8 mouse cellular contexts compared by ENCODE assay signal in genomic region chr1:33903587-33903986, GRCm38 (mm10). TPM values are rescaled to one million over a fixed set of nuclear protein-coding genes. Genes with fewer than 3 reads are reported as not detected.
DNase-seq lines count a peak whose midpoint lies in the region; TF ChIP-seq lines count a peak whose summit lies in the region.

No protein-coding gene starts in this region.

- intact Hi-C loops in gastrocnemius, postnatal 14 days (cut with DNase I; ENCODE audit: low total_unique reads): no loop called here
- intact Hi-C loops in gastrocnemius, postnatal 36 days (cut with DNase I): no loop called here

- no peak for TF ChIP-seq CTCF in C2C12 (IDR thresholded peaks at IDR 0.05; ENCODE audit: control insufficient read depth, insufficient read depth, insufficient read length)

- H3K9me3 ChIP-seq in embryonic facial prominence, embryonic 10.5 days: no peaks in the 10 kb centered on the region

- WGBS in embryonic facial prominence, embryonic 10.5 days: 28% methylated on average over 9 of the region's 9 CpGs

- peaks cover 61% of the 10 kb centered on the region for H3K79me2 ChIP-seq in C2C12 (ENCODE audit: control insufficient read depth, insufficient read depth)

- no peak overlapping the region for H3K27ac ChIP-seq in embryonic facial prominence, embryonic 10.5 days (replicated peaks)

- no peaks in the 10 kb centered on the region for H3K27me3 ChIP-seq in C2C12 (ENCODE audit: control insufficient read depth, insufficient read depth, insufficient read length)
- peaks cover 37% of the 10 kb centered on the region for H3K27me3 ChIP-seq in embryonic facial prominence, embryonic 10.5 days (replicated peaks; ENCODE audit: low read depth, poor library complexity, severe bottlenecking)

- H3K79me3 ChIP-seq in C2C12 (ENCODE audit: low read depth): peaks cover 30% of the 10 kb centered on the region

- H3K4me1 ChIP-seq in embryonic facial prominence, embryonic 10.5 days: peaks cover 14% of the 10 kb centered on the region

- peak overlapping the region; percentile 2 for H3K4me3 ChIP-seq in C2C12 (ENCODE audit: insufficient read depth, poor library complexity, severe bottlenecking)
- no peak overlapping the region for H3K4me3 ChIP-seq in embryonic facial prominence, embryonic 10.5 days

- no peak overlapping the region for H3ac ChIP-seq in C2C12 (ENCODE audit: control insufficient read depth, insufficient read length, low read depth)

- H3K36me3 ChIP-seq in C2C12 (ENCODE audit: control insufficient read depth, insufficient read depth): peaks cover 12% of the 10 kb centered on the region
- no peaks in the 10 kb centered on the region for H3K36me3 ChIP-seq in embryonic facial prominence, embryonic 10.5 days (replicated peaks)

- peak; percentile 16 for DNase-seq in gastrocnemius, postnatal 14 days
- DNase-seq in gastrocnemius, postnatal 36 days: no peak
- peak; percentile 24 for DNase-seq in embryonic facial prominence, embryonic 10.5 days (ENCODE audit: low spot score)
- peak; percentile 52 for DNase-seq in heart, postnatal 4 days
- DNase-seq in adrenal gland, postnatal 14 days: no peak
- no peak for DNase-seq in thymus, postnatal 10 days (ENCODE audit: low spot score in 2 of 2)
- DNase-seq in ovary, postnatal 10 days (ENCODE audit: low spot score): no peak

TF ChIP-seq in C2C12, 6 proteins besides CTCF, POLR2A, EP300 and RAD21:
- no peak for TF ChIP-seq MYOD1 (IDR thresholded peaks at IDR 0.05; ENCODE audit: control insufficient read depth, insufficient read length, low read depth)

RNA-seq across cellular contexts. Expression of gene Bend6, which starts 4.0 kb away (rescaled TPM):
- 1 to 10 TPM in 1 of 2 experiments, under 1 TPM in 1; 0.60 to 1.1 TPM for total RNA-seq in gastrocnemius, postnatal 14 days (2021)
- 1 to 10 TPM; 1.1 to 1.3 TPM for total RNA-seq in gastrocnemius, postnatal 36 days (2021)
- 5.2 TPM for polyA plus RNA-seq in C2C12 (2012; fragmentation: generic; extraction: Trizol)
- polyA plus RNA-seq in embryonic facial prominence, embryonic 10.5 days (2016; fragmentation: Nextera tagmentation; extraction: Ambion mirVana): 1.3 and 2.2 TPM in 2 replicates
- total RNA-seq in heart, postnatal 4 days (2021): 1 to 10 TPM; 4.5 to 6.8 TPM
- total RNA-seq in adrenal gland, postnatal 14 days (2021): 0.85 and 1.8 TPM in 2 replicates

RNA-seq across cellular contexts. Expression of gene Dst, which starts 4.4 kb away (rescaled TPM):
- 100 to 1,000 TPM; 121 to 150 TPM for total RNA-seq in gastrocnemius, postnatal 14 days (2021)
- total RNA-seq in gastrocnemius, postnatal 36 days (2021): 100 to 1,000 TPM; 215 to 242 TPM
- 26.5 TPM for polyA plus RNA-seq in C2C12 (2012; fragmentation: generic; extraction: Trizol)
- 17.3 and 17.4 TPM in 2 replicates for polyA plus RNA-seq in embryonic facial prominence, embryonic 10.5 days (2016; fragmentation: Nextera tagmentation; extraction: Ambion mirVana)
- total RNA-seq in heart, postnatal 4 days (2021): 100 to 1,000 TPM; 238 TPM
- total RNA-seq in adrenal gland, postnatal 14 days (2021): 115 and 125 TPM in 2 replicates

Comparison
In these comparisons a context has a peak if more than half of its experiments do, and no peak if none do; other contexts are left out.
1. DNase-seq: peak in gastrocnemius, postnatal 14 days (single experiment), embryonic facial prominence, embryonic 10.5 days (single experiment) and heart, postnatal 4 days (single experiment); none in gastrocnemius, postnatal 36 days (0 of 2), adrenal gland, postnatal 14 days (single experiment), thymus, postnatal 10 days (0 of 2) and ovary, postnatal 10 days (single experiment).